Mouse (Mus musculus): ENCODE measurements around the gene Tshz2. TPM values are rescaled to one million over a fixed set of nuclear protein-coding genes. Genes with fewer than 3 reads are reported as not detected.
A peak's percentile ranks its signal among the peaks of the same experiment; 100 is the strongest.

Gene Tshz2
- polyA plus RNA-seq, 1 experiment from 2014 or later: 22.7 TPM

- Histone ChIP-seq H3K9me3 (no peaks in the 10 kb centered on the region), H3K36me3 (replicated peaks) (no peaks in the 10 kb centered on the region), H3K27me3 (replicated peaks) (no peaks in the 10 kb centered on the region), H3K4me3 (peak overlapping the region; percentile 68), H3K27ac (0 out of 2 replicates have a peak overlapping the region, but pooled peaks have one; percentile 6), H3K4me1 (peaks cover 33% of the 10 kb centered on the region), H3K9ac (0 out of 2 replicates have a peak overlapping the region, but pooled peaks have one; percentile 8), H3K4me2 (peak overlapping the region; percentile 97)
- WGBS: 48% methylated on average over 7 of the region's 7 CpGs
- ATAC-seq (replicated peaks): no peak
Observed at GRCm38 (mm10) chr2:169635428-169635827, 2.6 kb downstream of the Tshz2 start.

GRCm38 (mm10) chr2:169636414-169636813 is 3.6 kb downstream of the Tshz2 start:
- H3K36me3 ChIP-seq (replicated peaks): no peaks in the 10 kb centered on the region
- WGBS: 65% methylated on average over 4 of the region's 4 CpGs
- H3K9ac ChIP-seq: no peak overlapping the region
- peak overlapping the region; percentile 34 for H3K4me2 ChIP-seq
- ATAC-seq (replicated peaks): no peak
- H3K4me3 ChIP-seq: peak overlapping the region; percentile 9; the same call in 1 of the 2 replicates
- no peak overlapping the region for H3K27ac ChIP-seq
- no peaks in the 10 kb centered on the region for H3K9me3 ChIP-seq
- H3K27me3 ChIP-seq (replicated peaks): no peaks in the 10 kb centered on the region
- peaks cover 35% of the 10 kb centered on the region for H3K4me1 ChIP-seq

DNA sequence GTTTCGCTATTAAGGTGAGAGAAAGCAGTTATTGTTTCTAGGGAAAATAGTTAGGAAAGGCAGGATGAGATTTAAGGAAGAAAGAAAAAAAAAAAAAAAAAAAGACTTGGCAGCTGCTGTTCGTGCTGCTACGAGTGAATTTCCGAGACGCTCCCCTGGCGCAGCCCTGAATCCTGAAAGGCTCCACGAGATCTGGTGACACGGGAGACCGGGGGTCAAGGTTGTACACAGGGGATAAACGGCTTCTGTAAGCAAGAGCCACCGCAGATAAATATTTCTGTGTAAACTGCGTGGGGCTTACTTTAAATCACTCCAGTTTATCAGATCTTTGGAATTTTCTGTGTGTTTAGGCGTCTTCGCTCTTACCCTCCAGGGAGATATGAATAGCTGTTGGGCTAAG is 8.7 kb downstream of the Tshz2 start:
- no peaks in the 10 kb centered on the region for H3K27me3 ChIP-seq (replicated peaks)
- H3K9me3 ChIP-seq: no peaks in the 10 kb centered on the region
- H3K27ac ChIP-seq: no peak overlapping the region
- 54% methylated on average over 14 of the region's 14 CpGs for WGBS
- peak overlapping the region; percentile 11; the same call in 1 of the 2 replicates for H3K4me2 ChIP-seq
- no peak for ATAC-seq (replicated peaks)
- peaks cover 22% of the 10 kb centered on the region for H3K4me1 ChIP-seq
- H3K36me3 ChIP-seq (replicated peaks): no peaks in the 10 kb centered on the region
- H3K4me3 ChIP-seq: no peak overlapping the region
- H3K9ac ChIP-seq: no peak overlapping the region

GRCm38 (mm10) chr2:169642420-169642819 is 9.6 kb downstream of the Tshz2 start:
- Histone ChIP-seq H3K4me1 (peaks cover 13% of the 10 kb centered on the region), H3K27me3 (replicated peaks) (no peaks in the 10 kb centered on the region), H3K27ac (no peak overlapping the region), H3K9me3 (no peaks in the 10 kb centered on the region), H3K4me2 (no peak overlapping the region), H3K4me3 (no peak overlapping the region), H3K9ac (no peak overlapping the region), H3K36me3 (replicated peaks) (no peaks in the 10 kb centered on the region)
- no peak for ATAC-seq (replicated peaks)
- 89% methylated on average over 8 of the region's 8 CpGs for WGBS

- ATAC-seq (replicated peaks): no peak
- no peaks in the 10 kb centered on the region for H3K36me3 ChIP-seq (replicated peaks)
- H3K4me3 ChIP-seq: no peak overlapping the region
- no peaks in the 10 kb centered on the region for H3K27me3 ChIP-seq (replicated peaks)
- no peak overlapping the region for H3K4me2 ChIP-seq
- 85% methylated on average over 7 of the region's 7 CpGs for WGBS
- H3K9ac ChIP-seq: no peak overlapping the region
- H3K27ac ChIP-seq: no peak overlapping the region
- no peaks in the 10 kb centered on the region for H3K4me1 ChIP-seq
- no peaks in the 10 kb centered on the region for H3K9me3 ChIP-seq
Observed at GRCm38 (mm10) chr2:169647091-169647490, 14.3 kb downstream of the Tshz2 start.

DNA sequence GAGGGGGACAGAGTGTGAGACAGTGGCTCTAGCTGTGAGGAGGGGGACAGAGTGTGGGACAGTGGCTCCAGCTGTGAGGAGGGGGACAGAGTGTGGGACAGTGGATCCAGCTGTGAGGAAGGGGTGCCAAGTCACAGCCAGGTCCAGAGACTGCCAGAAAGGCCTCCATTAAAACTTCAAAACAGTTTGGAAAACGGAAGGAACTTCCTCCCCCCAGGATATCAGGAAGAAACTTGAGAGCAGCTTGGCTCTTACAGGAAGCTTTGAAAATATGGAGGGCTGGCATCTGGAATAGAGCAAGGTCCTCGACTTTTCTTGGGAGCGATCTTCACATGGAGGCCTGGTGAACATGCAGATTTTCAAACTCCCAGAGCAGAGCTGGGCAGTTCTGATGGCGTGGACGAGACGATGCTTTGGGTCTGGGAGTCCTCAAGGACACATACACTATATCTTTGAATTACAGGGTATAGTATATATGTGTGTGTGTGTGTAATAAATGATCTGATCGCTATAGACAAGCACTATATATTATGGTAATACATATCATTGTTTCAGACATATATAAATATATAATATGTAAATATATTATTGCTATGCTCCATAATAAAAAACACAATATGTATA is 16.6 kb downstream of the Tshz2 start:
- H3K4me1 ChIP-seq: no peaks in the 10 kb centered on the region
- no peak overlapping the region for H3K27ac ChIP-seq
- no peaks in the 10 kb centered on the region for H3K9me3 ChIP-seq
- WGBS: 81% methylated on average over 7 of the region's 7 CpGs
- H3K27me3 ChIP-seq (replicated peaks): no peaks in the 10 kb centered on the region
- no peaks in the 10 kb centered on the region for H3K36me3 ChIP-seq (replicated peaks)
- H3K9ac ChIP-seq: no peak overlapping the region
- H3K4me3 ChIP-seq: no peak overlapping the region
- H3K4me2 ChIP-seq: no peak overlapping the region
- no peak for ATAC-seq (replicated peaks)

GRCm38 (mm10) chr2:169653282-169653681 is 20.5 kb downstream of the Tshz2 start:
- WGBS: 94% methylated on average over 1 of the region's 1 CpGs
- no peaks in the 10 kb centered on the region for H3K4me1 ChIP-seq
- H3K4me2 ChIP-seq: no peak overlapping the region
- no peaks in the 10 kb centered on the region for H3K36me3 ChIP-seq (replicated peaks)
- no peak for ATAC-seq (replicated peaks)
- no peak overlapping the region for H3K27ac ChIP-seq
- no peak overlapping the region for H3K9ac ChIP-seq
- no peaks in the 10 kb centered on the region for H3K27me3 ChIP-seq (replicated peaks)
- no peaks in the 10 kb centered on the region for H3K9me3 ChIP-seq
- no peak overlapping the region for H3K4me3 ChIP-seq

DNA sequence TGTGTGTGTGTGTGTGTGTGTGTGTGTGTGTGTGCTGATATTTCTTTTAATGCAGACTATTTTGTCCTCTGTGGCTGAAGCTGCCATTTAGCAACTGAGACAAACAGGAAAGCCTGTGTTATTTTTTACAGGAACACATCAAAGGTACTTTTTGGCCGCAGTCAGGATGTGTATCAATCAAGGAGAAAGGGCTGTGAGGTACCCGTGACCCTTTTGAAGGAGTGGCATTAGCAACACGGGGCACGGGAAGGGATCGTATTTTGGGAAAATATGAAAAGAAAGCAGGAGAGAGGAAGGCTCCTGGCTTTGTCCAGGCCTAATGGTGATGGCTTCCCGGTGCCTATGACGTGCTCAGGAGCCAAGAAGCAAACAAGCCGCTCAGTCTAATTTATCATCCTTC is 31.0 kb downstream of the Tshz2 start:
- Histone ChIP-seq H3K4me3 (no peak overlapping the region), H3K9ac (no peak overlapping the region), H3K9me3 (no peaks in the 10 kb centered on the region), H3K4me1 (peaks cover 18% of the 10 kb centered on the region), H3K36me3 (replicated peaks) (no peaks in the 10 kb centered on the region), H3K4me2 (no peak overlapping the region), H3K27me3 (replicated peaks) (no peaks in the 10 kb centered on the region), H3K27ac (no peak overlapping the region)
- 74% methylated on average over 8 of the region's 8 CpGs for whole genome bisulfite sequencing
- no peak for ATAC-seq (replicated peaks)

DNA sequence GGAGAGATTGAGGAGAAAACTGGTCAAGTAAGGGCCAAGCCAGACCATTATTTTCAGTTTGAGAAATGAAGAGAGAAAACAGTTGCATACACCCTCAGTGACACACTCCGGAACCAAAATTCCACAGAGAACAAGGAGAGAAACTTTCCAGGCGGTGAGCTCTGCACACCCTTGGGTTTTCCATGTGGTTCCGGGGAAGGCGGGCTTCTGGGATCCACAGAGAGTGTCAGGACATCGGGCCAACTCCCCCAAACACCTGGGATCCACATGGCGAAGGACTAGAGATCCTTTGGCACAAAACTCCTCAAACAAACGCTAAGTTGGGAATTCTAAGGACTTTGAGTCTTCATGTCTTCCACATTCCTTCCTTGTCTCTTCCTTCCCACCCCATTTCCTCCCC is 38.5 kb downstream of the Tshz2 start:
- no peak overlapping the region for H3K4me2 ChIP-seq
- no peaks in the 10 kb centered on the region for H3K9me3 ChIP-seq

DNA sequence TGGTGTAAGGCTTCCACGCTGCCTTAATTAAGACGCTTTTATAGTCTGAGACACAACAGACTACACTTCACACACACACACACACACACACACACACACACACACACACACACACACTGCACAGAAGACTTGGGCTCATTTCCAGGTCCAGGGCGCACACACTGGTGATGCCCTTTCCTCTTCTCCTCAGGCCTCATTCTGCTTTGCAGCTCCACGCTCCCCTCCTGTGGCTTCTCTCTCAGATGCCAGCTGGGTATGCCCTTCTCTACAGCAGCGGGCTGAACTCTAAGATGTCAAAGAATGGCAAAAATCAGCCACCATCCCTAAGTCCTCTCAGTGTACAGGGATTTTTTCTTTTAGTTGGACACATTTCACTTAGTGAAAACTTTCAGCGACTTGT is 41.0 kb downstream of the Tshz2 start:
- Histone ChIP-seq H3K4me3 (no peak overlapping the region), H3K4me1 (peaks cover 4% of the 10 kb centered on the region), H3K4me2 (no peak overlapping the region), H3K27ac (no peak overlapping the region), H3K9me3 (no peaks in the 10 kb centered on the region), H3K36me3 (replicated peaks) (no peaks in the 10 kb centered on the region), H3K9ac (no peak overlapping the region), H3K27me3 (replicated peaks) (no peaks in the 10 kb centered on the region)
- ATAC-seq (replicated peaks): no peak
- WGBS: 81% methylated on average over 6 of the region's 6 CpGs

More for the DNA sequence above, 38.5 kb downstream of the Tshz2 start:
- H3K36me3 ChIP-seq (replicated peaks): no peaks in the 10 kb centered on the region
- 94% methylated on average over 7 of the region's 7 CpGs for WGBS
- no peak overlapping the region for H3K4me3 ChIP-seq
- ATAC-seq (replicated peaks): no peak
- H3K4me1 ChIP-seq: peaks cover 11% of the 10 kb centered on the region
- H3K9ac ChIP-seq: no peak overlapping the region
- no peaks in the 10 kb centered on the region for H3K27me3 ChIP-seq (replicated peaks)
- no peak overlapping the region for H3K27ac ChIP-seq

- no peak overlapping the region for H3K4me3 ChIP-seq
- no peak overlapping the region for H3K4me2 ChIP-seq
- H3K27me3 ChIP-seq (replicated peaks): no peaks in the 10 kb centered on the region
- 90% methylated on average over 5 of the region's 5 CpGs for WGBS
- no peak for ATAC-seq (replicated peaks)
- no peak overlapping the region for H3K9ac ChIP-seq
- H3K36me3 ChIP-seq (replicated peaks): no peaks in the 10 kb centered on the region
- H3K27ac ChIP-seq: no peak overlapping the region
- peaks cover 8% of the 10 kb centered on the region for H3K4me1 ChIP-seq
- no peaks in the 10 kb centered on the region for H3K9me3 ChIP-seq
Observed at GRCm38 (mm10) chr2:169674209-169674608, 41.4 kb downstream of the Tshz2 start.

DNA sequence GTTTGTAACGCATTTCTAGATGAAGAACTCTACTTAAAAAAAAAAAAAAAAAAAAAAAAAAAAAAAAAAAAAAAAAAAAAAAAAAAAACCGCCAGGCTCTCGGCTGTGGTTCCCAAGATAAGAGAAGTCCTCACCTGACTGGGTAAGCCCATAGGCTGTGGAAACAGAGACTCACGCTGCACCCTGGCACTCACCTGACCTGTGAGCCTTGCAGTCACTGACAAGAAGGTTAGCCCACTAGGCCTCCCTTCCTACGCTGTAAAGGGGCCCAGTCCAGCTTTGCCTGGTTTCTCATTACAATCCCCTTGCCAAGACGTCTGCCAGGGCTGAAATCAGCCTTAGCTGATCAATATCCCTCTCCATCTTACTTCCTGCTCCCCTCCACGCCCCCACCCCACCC is 46.5 kb downstream of the Tshz2 start:
- H3K36me3 ChIP-seq (replicated peaks): no peaks in the 10 kb centered on the region
- H3K27ac ChIP-seq: peak overlapping the region; percentile 40
- peaks cover 26% of the 10 kb centered on the region for H3K4me1 ChIP-seq
- no peaks in the 10 kb centered on the region for H3K27me3 ChIP-seq (replicated peaks)
- H3K4me2 ChIP-seq: no peak overlapping the region
- no peak overlapping the region for H3K9ac ChIP-seq
- no peak overlapping the region for H3K4me3 ChIP-seq
- 0 out of 2 replicates have a peak, but pooled peaks have one; percentile 30 for ATAC-seq (replicated peaks)
- 61% methylated on average over 7 of the region's 7 CpGs for WGBS
- no peaks in the 10 kb centered on the region for H3K9me3 ChIP-seq

- peaks cover 26% of the 10 kb centered on the region for H3K4me1 ChIP-seq
- H3K27ac ChIP-seq: peak overlapping the region; percentile 40
- no peaks in the 10 kb centered on the region for H3K36me3 ChIP-seq (replicated peaks)
- no peak overlapping the region for H3K4me3 ChIP-seq
- H3K4me2 ChIP-seq: no peak overlapping the region
- H3K9ac ChIP-seq: no peak overlapping the region
- 0 out of 2 replicates have a peak, but pooled peaks have one; percentile 45 for ATAC-seq (replicated peaks)
- H3K9me3 ChIP-seq: no peaks in the 10 kb centered on the region
- no peaks in the 10 kb centered on the region for H3K27me3 ChIP-seq (replicated peaks)
- WGBS: 25% methylated on average over 5 of the region's 5 CpGs
Observed at GRCm38 (mm10) chr2:169679951-169680350, 47.1 kb downstream of the Tshz2 start.
